Mouse (Mus musculus) layer of hippocampus, adult 2 months (tissue): ENCODE measurements around the gene Car2. TPM values are rescaled to one million over a fixed set of nuclear protein-coding genes. Genes with fewer than 3 reads are reported as not detected.
A peak's percentile ranks its signal among the peaks of the same experiment; 100 is the strongest.

Experiments
- DNase-seq, 2 experiments: peaks; one replicate each; pipeline ENCODE4 v3.0.0; 2022; ENCODE audit warnings: low spot score in 2 of 2
- H3K27ac ChIP-seq: fragments of 200-600 bp; 2 replicates; pipeline ENCODE4 v1.8.1; 2022
- H3K4me3 ChIP-seq: fragments of 200-600 bp; 2 replicates; pipeline ENCODE4 v1.8.1; 2022; ENCODE audit warnings: mild to moderate bottlenecking
- CTCF ChIP-seq: fragments of 200-600 bp; conservative IDR thresholded peaks from 2 replicates; pipeline ENCODE4 v1.8.1; 2022; ENCODE audit warnings: antibody characterized with exemption, mild to moderate bottlenecking, moderate library complexity
- total RNA-seq, 2 experiments: library from RNA; stranded (reverse); gene quantifications; 2 replicates each; pipeline ENCODE4 v1.2.3; 2021

Car2 gene
- total RNA-seq, 2 experiments from 2014 or later, result 134 to 144 TPM

DNA sequence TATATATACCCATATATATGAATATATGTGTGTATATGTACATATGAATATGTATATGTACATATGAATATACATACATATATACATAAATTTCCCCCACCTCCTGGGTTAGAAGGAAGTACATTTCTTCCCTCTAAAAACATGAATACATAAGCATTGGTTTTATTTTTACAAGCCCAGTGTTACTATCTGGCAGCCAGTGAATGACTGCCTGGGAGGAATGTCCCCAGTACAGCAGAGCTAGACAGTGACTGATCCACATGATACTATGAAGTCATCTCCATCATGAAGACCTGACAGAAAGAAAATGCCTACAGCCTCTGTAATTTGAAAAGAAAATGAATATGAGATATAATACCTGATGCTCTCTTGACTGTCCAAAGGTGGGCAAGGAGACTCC is 1.2 kb upstream of the Car2 start:
- peak overlapping the region; percentile 98 for H3K27ac ChIP-seq
- no peak overlapping the region for H3K4me3 ChIP-seq
- DNase-seq, result no peak
- no peak for TF ChIP-seq CTCF

DNA sequence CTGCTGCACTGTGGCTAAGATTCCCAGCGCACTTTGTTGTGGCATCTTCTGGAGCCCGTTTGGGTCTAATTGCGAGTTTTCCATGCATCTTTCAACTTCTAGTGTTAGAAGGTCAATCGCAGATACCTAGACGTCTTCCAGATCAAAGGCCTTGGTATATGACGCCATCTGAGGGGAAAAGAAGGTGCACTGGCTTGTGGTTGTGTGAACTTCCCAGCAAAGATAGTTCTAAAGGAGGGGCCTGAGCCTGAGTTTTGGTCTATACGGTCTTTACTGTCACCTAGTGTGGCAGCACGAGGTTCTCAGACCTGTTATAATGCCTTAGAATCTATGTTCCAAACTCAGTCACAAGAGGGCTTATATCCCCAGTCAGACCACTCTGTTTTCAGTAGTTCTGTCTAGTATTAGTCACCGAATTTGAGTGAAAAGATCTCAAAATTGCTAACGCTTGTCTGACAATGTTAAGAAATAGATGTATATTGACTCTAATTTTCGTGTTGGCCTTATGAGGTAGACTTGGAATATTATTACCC is 1.1 kb downstream of the Car2 start:
- TF ChIP-seq CTCF, result peak; percentile 51
- Histone ChIP-seq H3K27ac (peak overlapping the region; percentile 98), H3K4me3 (peak overlapping the region; percentile 77)
- DNase-seq, result no peak

DNA sequence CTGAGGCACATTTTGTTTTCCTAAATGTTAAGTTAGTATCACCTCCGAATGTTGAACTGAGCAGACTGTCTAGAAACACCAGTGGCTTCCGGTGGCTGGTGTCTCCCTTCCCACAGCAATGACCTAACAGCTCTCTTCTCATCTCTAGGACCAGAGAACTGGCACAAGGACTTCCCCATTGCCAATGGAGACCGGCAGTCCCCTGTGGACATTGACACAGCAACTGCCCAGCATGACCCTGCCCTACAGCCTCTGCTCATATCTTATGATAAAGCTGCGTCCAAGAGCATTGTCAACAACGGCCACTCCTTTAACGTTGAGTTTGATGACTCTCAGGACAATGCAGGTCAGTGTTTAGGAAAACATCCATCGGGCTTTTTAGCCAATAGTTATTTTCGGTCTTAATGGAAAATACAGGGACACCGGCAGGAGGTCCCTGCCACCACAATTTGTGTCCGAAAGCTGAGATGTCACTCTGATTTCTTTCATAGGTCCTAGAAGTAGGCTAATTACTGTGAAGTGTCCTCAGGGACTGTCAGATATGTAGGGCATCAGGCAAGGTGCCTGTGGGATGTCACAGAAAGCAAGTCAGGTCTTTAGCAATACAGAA is 1.7 kb downstream of the Car2 start:
- TF ChIP-seq CTCF, result no peak
- peak overlapping the region; percentile 98 for H3K27ac ChIP-seq
- DNase-seq, result no peak
- H3K4me3 ChIP-seq, result peak overlapping the region; percentile 77

DNA sequence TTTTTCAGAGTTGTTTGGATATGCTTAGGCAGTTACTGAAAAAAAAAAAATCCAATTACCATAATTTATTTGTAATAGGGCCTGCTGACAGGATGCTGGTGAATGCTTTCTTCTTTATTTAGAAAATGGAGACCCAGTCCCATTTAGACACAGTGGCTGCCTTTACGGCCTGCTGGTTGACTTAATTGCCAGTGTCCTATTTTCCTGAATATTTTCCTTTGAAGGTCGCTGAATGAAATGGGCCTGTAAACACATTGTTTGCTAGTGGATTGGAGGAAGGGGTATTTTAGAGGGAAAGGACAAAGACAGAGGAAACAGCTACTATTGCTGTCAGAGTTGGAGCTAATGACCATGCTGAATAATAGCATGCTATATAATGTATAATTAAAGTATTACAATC is 2.5 kb downstream of the Car2 start:
- no peak for DNase-seq
- Histone ChIP-seq H3K27ac (peak overlapping the region; percentile 98), H3K4me3 (peak overlapping the region; percentile 77)
- no peak for TF ChIP-seq CTCF

DNA sequence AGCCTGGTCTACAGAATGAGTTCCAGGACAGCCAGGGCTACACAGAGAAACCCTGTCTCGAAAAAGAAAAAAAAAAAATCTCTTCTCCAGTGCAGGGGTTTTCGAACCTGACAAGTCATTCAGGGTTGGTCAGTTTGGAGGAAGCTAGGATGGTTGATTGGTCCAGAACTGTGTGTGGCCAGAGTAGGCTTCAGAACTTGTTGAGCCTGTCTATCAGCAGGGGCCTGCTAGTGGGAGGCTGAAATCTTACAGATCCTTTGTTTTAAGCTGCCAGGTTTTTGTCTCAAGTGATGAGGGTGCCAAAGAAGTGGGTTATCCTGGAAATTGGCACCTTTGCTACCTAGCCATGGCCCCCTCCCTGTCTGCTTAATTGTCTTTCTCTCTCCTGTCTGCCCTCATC is 3.0 kb downstream of the Car2 start:
- TF ChIP-seq CTCF, result no peak
- peak overlapping the region; percentile 77 for H3K4me3 ChIP-seq
- peak overlapping the region; percentile 98 for H3K27ac ChIP-seq
- no peak for DNase-seq

DNA sequence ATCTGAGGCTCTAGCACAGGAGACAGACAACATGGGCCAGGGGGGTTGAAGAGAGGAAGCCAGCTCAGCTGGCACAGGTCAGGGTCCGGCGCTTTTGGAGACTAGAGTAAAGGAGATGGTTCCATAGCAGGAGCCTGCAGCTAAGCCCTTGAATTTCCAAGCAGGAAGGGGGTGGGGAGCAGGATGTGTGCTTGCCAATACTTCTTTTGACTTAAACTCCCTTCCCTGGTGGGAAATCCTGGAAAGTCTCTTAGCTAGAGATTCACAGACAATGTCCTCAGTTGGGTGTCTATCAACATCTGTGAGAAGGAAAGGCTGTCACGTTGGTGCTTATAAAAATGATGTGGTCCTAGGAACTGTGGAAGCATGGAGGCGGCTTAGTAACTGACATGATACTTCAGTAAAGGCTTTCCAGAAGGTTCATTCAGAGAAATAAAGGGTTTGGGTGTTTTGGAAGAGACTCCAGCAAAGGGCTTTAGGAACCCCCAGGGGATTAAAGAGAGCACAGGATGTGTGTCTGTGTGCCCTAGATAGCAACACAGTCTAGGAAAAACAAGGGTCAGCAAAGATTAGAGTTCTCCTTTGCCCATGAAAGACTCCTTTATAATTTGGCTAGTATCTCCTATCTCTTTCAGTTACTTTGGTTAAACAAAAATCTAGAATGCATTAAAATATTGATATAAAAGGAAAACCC is 3.8 kb downstream of the Car2 start:
- H3K27ac ChIP-seq, result peak overlapping the region; percentile 98
- no peak for DNase-seq
- H3K4me3 ChIP-seq, result peak overlapping the region; percentile 77
- TF ChIP-seq CTCF, result no peak

DNA sequence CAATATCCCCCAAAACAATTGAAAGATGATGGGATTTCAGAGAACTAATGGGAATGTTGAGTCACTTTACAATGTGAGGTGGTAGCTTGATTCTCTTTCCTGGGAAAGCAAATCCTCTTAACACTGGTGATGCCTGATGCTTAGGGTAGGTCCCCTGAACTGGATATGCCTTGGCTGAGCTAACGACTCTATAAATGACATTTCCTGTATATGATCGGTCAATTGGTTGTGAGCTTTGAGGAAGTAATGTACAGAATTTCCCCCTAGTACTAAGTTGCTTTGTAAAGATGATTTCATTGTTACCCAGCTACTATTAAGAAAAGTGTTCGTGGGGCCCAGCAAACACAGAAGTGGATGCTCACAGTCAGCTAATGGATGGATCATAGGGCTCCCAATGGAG is 6.9 kb downstream of the Car2 start:
- TF ChIP-seq CTCF, result no peak
- H3K27ac ChIP-seq, result peak overlapping the region; percentile 1; the same call in 1 of the 2 replicates
- H3K4me3 ChIP-seq, result peak overlapping the region; percentile 26
- DNase-seq, result no peak

DNA sequence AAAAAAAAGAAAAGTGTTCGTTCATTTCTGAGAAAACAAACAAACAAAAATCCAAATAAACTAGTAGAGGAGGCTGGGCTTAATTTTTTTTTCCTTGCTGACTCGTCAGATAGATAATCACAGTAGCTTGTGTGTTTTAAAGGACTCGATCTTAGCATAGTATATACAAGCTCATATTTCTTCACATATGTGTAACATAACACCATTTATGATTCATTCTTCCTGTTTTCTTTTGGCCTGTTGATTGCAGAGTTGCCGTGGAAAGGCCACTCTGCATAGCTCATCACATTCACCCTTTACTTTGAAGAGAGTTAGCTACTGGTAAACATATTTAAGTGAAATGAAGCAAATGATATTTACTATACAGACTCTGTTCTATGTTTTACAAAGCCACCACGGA is 7.6 kb downstream of the Car2 start:
- no peak overlapping the region for H3K27ac ChIP-seq
- no peak overlapping the region for H3K4me3 ChIP-seq
- no peak for DNase-seq
- no peak for TF ChIP-seq CTCF

DNA sequence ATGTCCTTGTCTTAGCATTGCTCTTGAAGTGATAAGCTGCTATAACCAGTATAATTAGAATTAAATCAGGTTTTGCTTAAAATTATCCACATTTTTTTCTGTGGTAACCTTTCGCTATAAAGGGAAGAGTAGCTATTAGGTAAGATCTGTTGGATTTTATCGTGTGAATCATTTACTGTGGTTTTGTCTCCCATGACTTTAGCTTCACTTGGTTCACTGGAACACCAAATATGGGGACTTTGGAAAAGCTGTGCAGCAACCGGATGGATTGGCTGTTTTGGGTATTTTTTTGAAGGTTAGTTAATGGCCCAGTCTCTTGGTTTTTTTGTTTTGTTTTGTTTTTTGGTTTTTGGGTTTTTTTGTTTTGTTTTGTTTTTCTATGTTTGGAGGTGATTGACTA is 9.3 kb downstream of the Car2 start:
- TF ChIP-seq CTCF, result no peak
- Histone ChIP-seq H3K4me3 (no peak overlapping the region), H3K27ac (no peak overlapping the region)
- no peak for DNase-seq

DNA sequence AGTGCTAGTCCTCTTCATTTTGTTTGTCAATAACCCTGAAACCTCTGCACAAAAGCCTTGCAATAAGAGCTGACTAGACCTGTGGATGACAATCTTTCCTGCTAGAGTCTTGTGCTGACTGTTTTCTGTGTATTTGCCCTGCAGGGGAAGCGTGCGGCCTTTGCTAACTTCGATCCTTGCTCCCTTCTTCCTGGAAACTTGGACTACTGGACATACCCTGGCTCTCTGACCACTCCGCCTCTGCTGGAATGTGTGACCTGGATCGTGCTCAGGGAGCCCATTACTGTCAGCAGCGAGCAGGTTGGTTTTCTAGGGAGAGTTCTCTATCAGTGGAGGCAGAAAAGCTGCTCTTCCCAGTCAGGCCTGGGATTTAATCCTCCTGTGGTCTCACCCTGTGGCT is 11.7 kb downstream of the Car2 start:
- DNase-seq, result no peak
- TF ChIP-seq CTCF, result no peak

DNA sequence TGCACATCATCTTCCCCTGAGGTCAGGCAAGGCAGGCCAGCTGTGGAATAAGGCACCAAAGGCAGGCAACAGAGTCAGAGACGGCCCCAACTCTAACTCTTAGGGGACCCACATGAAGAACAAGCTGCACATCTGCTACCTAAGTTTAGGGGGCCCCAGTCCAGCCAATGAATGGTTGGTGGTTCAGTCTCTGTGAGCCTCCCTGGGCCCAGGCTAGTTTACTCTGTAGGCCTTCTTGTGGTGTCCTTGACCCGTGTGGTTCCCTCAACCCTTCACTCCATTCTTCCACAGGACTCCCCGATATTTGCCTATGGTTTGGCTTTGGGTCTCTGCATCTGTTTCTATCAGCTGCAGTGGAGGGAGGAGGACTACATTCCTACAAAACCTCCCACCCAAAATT is 17.3 kb downstream of the Car2 start:
- Histone ChIP-seq H3K27ac (no peak overlapping the region), H3K4me3 (no peak overlapping the region)
- TF ChIP-seq CTCF, result no peak
- DNase-seq, result no peak

More for the DNA sequence above, 11.7 kb downstream of the Car2 start:
- Histone ChIP-seq H3K27ac (no peak overlapping the region), H3K4me3 (no peak overlapping the region)

DNA sequence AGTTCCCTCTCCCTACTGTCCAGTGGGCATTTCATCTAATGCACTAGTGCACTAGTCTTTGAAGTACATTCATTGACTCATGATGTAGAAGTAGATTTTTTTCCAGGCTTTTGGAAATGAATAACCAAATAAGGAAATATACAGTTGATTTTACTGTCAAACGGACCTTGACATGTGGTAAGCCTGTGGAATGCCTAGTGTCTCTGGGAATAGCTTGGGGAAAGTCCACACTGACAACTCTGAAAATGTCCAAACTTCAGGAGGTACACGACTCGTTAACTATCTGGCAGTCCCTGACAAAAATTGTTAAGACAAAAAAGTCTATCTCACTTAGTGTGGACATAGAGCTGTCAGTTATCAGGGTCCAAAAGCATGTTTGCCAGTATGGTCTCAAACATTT is 18.1 kb downstream of the Car2 start:
- H3K27ac ChIP-seq, result no peak overlapping the region

DNA sequence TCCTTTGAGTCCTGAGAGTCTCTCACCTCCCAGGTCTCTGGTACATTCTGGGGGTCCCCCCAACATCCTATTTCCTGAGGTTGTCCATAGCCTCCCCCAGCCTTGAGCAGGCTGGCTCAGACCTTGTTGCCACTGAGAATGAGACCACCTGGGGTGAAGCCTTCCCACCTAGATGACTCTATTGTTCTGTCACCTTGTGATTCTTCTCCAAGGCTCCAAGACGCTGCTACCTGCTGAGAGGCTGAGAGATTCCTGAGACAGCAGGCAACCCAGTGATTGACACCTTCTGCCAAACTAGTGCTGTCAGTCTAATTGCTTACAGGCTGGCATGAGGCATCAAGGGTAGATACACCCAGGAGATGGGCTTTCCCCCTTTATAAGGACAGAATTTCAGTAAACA is 21.2 kb downstream of the Car2 start:
- no peak overlapping the region for H3K27ac ChIP-seq
- DNase-seq, result no peak
- no peak for TF ChIP-seq CTCF
- no peak overlapping the region for H3K4me3 ChIP-seq

More for the DNA sequence above, 18.1 kb downstream of the Car2 start:
- no peak overlapping the region for H3K4me3 ChIP-seq
- DNase-seq, result no peak
- no peak for TF ChIP-seq CTCF
